Mouse (Mus musculus) splenic B cell, adult 2 months (primary cell): ENCODE data around the gene Gapt.
"Not testable (repeated sequence)": the region's sequence is repeated elsewhere in the genome, so short reads cannot be mapped to it uniquely, and the experiment has no call there.

Experiments used
- DNase-seq: peaks from one replicate; pipeline ENCODE4 v3.0.0-alpha.2; 2011; ENCODE audit warnings: low read depth, low spot score
- H3K27me3 ChIP-seq: 2 replicates; pipeline ENCODE4 v1.6.1; 2012; ENCODE audit warnings: mild to moderate bottlenecking, low read length, moderate library complexity, mixed read lengths; ENCODE audit not compliant: control insufficient read depth, poor library complexity, insufficient read depth, severe bottlenecking
- H3K36me3 ChIP-seq: 2 replicates; pipeline ENCODE4 v1.6.1; 2012; ENCODE audit warnings: mild to moderate bottlenecking, low read length, moderate library complexity, mixed read lengths; ENCODE audit not compliant: control insufficient read depth, poor library complexity, insufficient read depth, severe bottlenecking

Gapt gene

GRCm38 (mm10) chr13:110356941-110357340 is at the start of gene Gapt:
Gene Gapt, minus strand, starts transcription at chr13:110357199.
- H3K27me3 ChIP-seq, result no peaks in the 10 kb centered on the region
- peaks cover 12% of the 10 kb centered on the region for H3K36me3 ChIP-seq
- DNase-seq, result peak; percentile 87

- DNase-seq, result peak; percentile 78
- no peaks in the 10 kb centered on the region; the same call in 1 of the 2 replicates for H3K27me3 ChIP-seq
- H3K36me3 ChIP-seq, result no peaks in the 10 kb centered on the region
Observed at GRCm38 (mm10) chr13:110406152-110406551, 49.2 kb upstream of the Gapt start.

GRCm38 (mm10) chr13:110404686-110405085 is 47.7 kb upstream of the Gapt start:
- H3K27me3 ChIP-seq, H3K36me3 ChIP-seq, DNase-seq: not testable (repeated sequence)

- no peaks in the 10 kb centered on the region; the same call in 1 of the 2 replicates for H3K27me3 ChIP-seq
- H3K36me3 ChIP-seq, result 0 out of 2 replicates have a peak, but pooled peaks cover 2% of the 10 kb centered on the region
- DNase-seq, result no peak
Observed at GRCm38 (mm10) chr13:110404059-110404458, 47.1 kb upstream of the Gapt start.

- peaks cover 2% of the 10 kb centered on the region; the same call in 1 of the 2 replicates for H3K36me3 ChIP-seq
- H3K27me3 ChIP-seq, result no peaks in the 10 kb centered on the region; the same call in 1 of the 2 replicates
- no peak for DNase-seq
Observed at GRCm38 (mm10) chr13:110401877-110402276, 44.9 kb upstream of the Gapt start.

- no peaks in the 10 kb centered on the region; the same call in 1 of the 2 replicates for H3K27me3 ChIP-seq
- H3K36me3 ChIP-seq, result peaks cover 2% of the 10 kb centered on the region; the same call in 1 of the 2 replicates
- no peak for DNase-seq
Observed at GRCm38 (mm10) chr13:110401443-110401842, 44.4 kb upstream of the Gapt start.

GRCm38 (mm10) chr13:110398513-110399270 is 41.7 kb upstream of the Gapt start:
- no peak for DNase-seq
- no peaks in the 10 kb centered on the region; the same call in none of the 2 replicates for H3K27me3 ChIP-seq
- H3K36me3 ChIP-seq, result peaks cover 2% of the 10 kb centered on the region; the same call in 1 of the 2 replicates

- no peaks in the 10 kb centered on the region; the same call in none of the 2 replicates for H3K27me3 ChIP-seq
- no peak for DNase-seq
- H3K36me3 ChIP-seq, result peaks cover 2% of the 10 kb centered on the region; the same call in 1 of the 2 replicates
Observed at GRCm38 (mm10) chr13:110397750-110398149, 40.8 kb upstream of the Gapt start.

GRCm38 (mm10) chr13:110395916-110396685 is 39.1 kb upstream of the Gapt start:
- peaks cover 2% of the 10 kb centered on the region; the same call in 1 of the 2 replicates for H3K36me3 ChIP-seq
- no peak for DNase-seq
- H3K27me3 ChIP-seq, result no peaks in the 10 kb centered on the region; the same call in 1 of the 2 replicates

GRCm38 (mm10) chr13:110395179-110395794 is 38.3 kb upstream of the Gapt start:
- no peak for DNase-seq
- Histone ChIP-seq H3K36me3 (peaks cover 2% of the 10 kb centered on the region; the same call in 1 of the 2 replicates), H3K27me3 (no peaks in the 10 kb centered on the region; the same call in 1 of the 2 replicates)

- peak; percentile 96 for DNase-seq
- no peaks in the 10 kb centered on the region; the same call in 1 of the 2 replicates for H3K27me3 ChIP-seq
- H3K36me3 ChIP-seq, result peaks cover under 1% of the 10 kb centered on the region; the same call in 1 of the 2 replicates
Observed at GRCm38 (mm10) chr13:110394291-110395178, 37.5 kb upstream of the Gapt start, which contains the start of gene Plk2. Gene Plk2, plus strand, starts transcription at chr13:110395046.

- no peak for DNase-seq
Observed at GRCm38 (mm10) chr13:110392631-110393030, 35.6 kb upstream of the Gapt start.

GRCm38 (mm10) chr13:110392210-110392609 is 35.2 kb upstream of the Gapt start:
- H3K27me3 ChIP-seq, result no peaks in the 10 kb centered on the region; the same call in 1 of the 2 replicates
- no peaks in the 10 kb centered on the region for H3K36me3 ChIP-seq
- peak; percentile 79 for DNase-seq

More at GRCm38 (mm10) chr13:110392631-110393030, 35.6 kb upstream of the Gapt start:
- H3K27me3 ChIP-seq, result no peaks in the 10 kb centered on the region; the same call in 1 of the 2 replicates
- H3K36me3 ChIP-seq, result no peaks in the 10 kb centered on the region; the same call in 1 of the 2 replicates
